Mouse (Mus musculus) heart, postnatal 0 days (tissue): Measurements from ENCODE around the gene Trp53. TPM values are rescaled to one million over a fixed set of nuclear protein-coding genes. Genes with fewer than 3 reads are reported as not detected.

Experiments used
- ATAC-seq: fragments of 200-750 bp; cut with Nextera tagmentation; 2 replicates; pipeline ENCODE4 v1.8.0; 2017; ENCODE audit warnings: low read depth, moderate number of reproducible peaks, moderate library complexity; ENCODE audit not compliant: insufficient read depth
- DNase-seq: peaks from one replicate; pipeline ENCODE4 v3.0.0-alpha.2; 2016; ENCODE audit warnings: low spot score
- H3K27ac ChIP-seq: fragments of 300-500 bp; sonication (generic); 2 replicates; pipeline ENCODE4 v1.5.1; 2014; ENCODE audit warnings: low read depth, mild to moderate bottlenecking
- H3K27me3 ChIP-seq: fragments of 300-500 bp; sonication (generic); 2 replicates; pipeline ENCODE4 v1.6.1; 2014; ENCODE audit warnings: low read length, mixed read lengths; ENCODE audit not compliant: control insufficient read depth, insufficient read depth
- H3K36me3 ChIP-seq: fragments of 300-500 bp; sonication (generic); replicated peaks from 2 replicates; pipeline ENCODE4 v1.6.1; 2014; ENCODE audit warnings: low read length, mixed read lengths; ENCODE audit not compliant: control insufficient read depth, insufficient read depth
- H3K4me1 ChIP-seq: fragments of 300-500 bp; sonication (generic); 2 replicates; pipeline ENCODE4 v1.6.1; 2014; ENCODE audit warnings: antibody characterized with exemption; ENCODE audit not compliant: control insufficient read depth, insufficient read depth
- H3K4me2 ChIP-seq: fragments of 300-500 bp; sonication (generic); 2 replicates; pipeline ENCODE4 v1.6.1; 2014; ENCODE audit warnings: low read depth, mild to moderate bottlenecking, low read length, moderate library complexity
- H3K4me3 ChIP-seq: fragments of 300-500 bp; sonication (generic); 2 replicates; pipeline ENCODE4 v1.5.1; 2014; ENCODE audit warnings: low read depth, low read length
- H3K9ac ChIP-seq: fragments of 300-500 bp; sonication (generic); replicated peaks from 2 replicates; pipeline ENCODE4 v1.6.1; 2014; ENCODE audit warnings: low read depth, low read length, mixed read lengths
- H3K9me3 ChIP-seq: fragments of 300-500 bp; sonication (generic); replicated peaks from 2 replicates; pipeline ENCODE4 v1.6.1; 2016; ENCODE audit warnings: low read length; ENCODE audit not compliant: control insufficient read depth
- CTCF ChIP-seq: IDR thresholded peaks from 2 replicates; pipeline ENCODE4 v1.5.1; 2016; ENCODE audit warnings: antibody characterized with exemption, control low read depth, low read depth
- EP300 ChIP-seq: IDR thresholded peaks from 2 replicates; pipeline ENCODE4 v1.6.1; 2016; ENCODE audit warnings: antibody characterized with exemption, low read depth
- WGBS: fragments of 180-500 bp; shearing (Covaris S2); extraction: QIAGEN DNeasy Blood & Tissue Kit; methylation state at CpG from one replicate; pipeline ENCODE4 v1.1.7; 2014; 5-methylcytosine and 5-hydroxymethylcytosine counted together
- polyA plus RNA-seq: library from polyadenylated mRNA; unstranded; fragments of >200 nt; fragmentation: Nextera tagmentation; extraction: Ambion mirVana; gene quantifications from 2 replicates; pipeline ENCODE4 v1.2.1, GENCODE M21; 2015
- total RNA-seq: library from RNA; depleted of rRNA; stranded (reverse); fragments of >200 nt; gene quantifications from 2 replicates; pipeline ENCODE4 v1.2.3, GENCODE M21; 2014; ENCODE audit warnings: low replicate concordance

Gene Trp53
- total and polyA plus RNA-seq, 2 experiments from 2014 or later, result 31.5 to 33.6 TPM

- peaks cover 20% of the 10 kb centered on the region; the same call in 1 of the 2 replicates for H3K4me1 ChIP-seq
- ATAC-seq (peak; percentile 87), DNase-seq (peak; percentile 98)
- no peaks in the 10 kb centered on the region for H3K27me3 ChIP-seq
- TF ChIP-seq CTCF, result peak; percentile 100
- peak; percentile 84 for TF ChIP-seq EP300
- H3K4me2 ChIP-seq, result peak overlapping the region; percentile 98
- no peaks in the 10 kb centered on the region for H3K9me3 ChIP-seq
- under 1% methylated on average over 39 of the region's 39 CpGs for WGBS
- peak overlapping the region; percentile 72 for H3K4me3 ChIP-seq
- peak overlapping the region; percentile 77 for H3K9ac ChIP-seq
- H3K27ac ChIP-seq, result peak overlapping the region; percentile 98
- no peaks in the 10 kb centered on the region; the same call in none of the 2 replicates for H3K36me3 ChIP-seq
Measured at GRCm38 (mm10) chr11:69579128-69580017, 786 bp upstream of the Trp53 start.

DNA sequence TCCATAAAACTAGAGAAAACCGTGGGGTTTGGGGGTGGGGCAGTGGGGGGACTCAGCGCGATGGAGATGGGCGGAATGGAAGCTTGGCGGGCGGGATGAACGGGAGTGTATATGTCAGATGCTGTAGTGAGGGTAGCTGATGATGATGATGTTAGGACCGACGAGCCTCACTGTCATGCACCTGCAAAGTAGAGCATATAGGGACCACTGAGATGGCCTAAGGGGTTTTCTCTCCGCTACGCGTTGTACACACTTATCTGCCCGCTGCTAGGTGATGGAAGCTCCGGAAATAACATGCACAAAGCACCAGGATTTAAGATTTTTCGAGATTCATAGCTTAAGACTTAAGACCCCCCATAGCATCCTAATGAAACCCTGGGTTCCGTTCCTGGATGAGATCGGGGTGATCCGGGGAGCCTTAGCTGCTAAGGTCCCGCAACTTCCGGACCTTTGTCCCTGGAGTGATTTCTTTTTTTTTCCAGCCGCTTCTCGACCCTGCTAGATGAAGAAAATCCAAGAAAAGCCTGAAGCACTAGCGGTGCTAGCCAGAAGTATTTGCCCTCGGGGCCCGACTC, 500 bp downstream of the Trp53 start:
- WGBS, result under 1% methylated on average over 25 of the region's 25 CpGs
- Histone ChIP-seq H3K4me3 (peak overlapping the region; percentile 72), H3K9me3 (no peaks in the 10 kb centered on the region), H3K4me1 (peaks cover 20% of the 10 kb centered on the region; the same call in 1 of the 2 replicates), H3K36me3 (no peaks in the 10 kb centered on the region; the same call in none of the 2 replicates), H3K4me2 (peak overlapping the region; percentile 98), H3K9ac (peak overlapping the region; percentile 77), H3K27me3 (no peaks in the 10 kb centered on the region), H3K27ac (peak overlapping the region; percentile 98)
- DNase-seq, result peak; percentile 8
- no peak for ATAC-seq
- TF ChIP-seq CTCF (no peak), EP300 (no peak)

GRCm38 (mm10) chr11:69581147-69581688, 1.1 kb downstream of the Trp53 start:
- H3K9me3 ChIP-seq, result no peaks in the 10 kb centered on the region
- H3K4me3 ChIP-seq, result peak overlapping the region; percentile 72
- TF ChIP-seq EP300 (peak; percentile 63; the same call in 1 of the 2 replicates), CTCF (no peak)
- WGBS, result under 1% methylated on average over 36 of the region's 36 CpGs
- peak overlapping the region; percentile 77 for H3K9ac ChIP-seq
- peak overlapping the region; percentile 98 for H3K4me2 ChIP-seq
- H3K27me3 ChIP-seq, result no peaks in the 10 kb centered on the region
- peaks cover 20% of the 10 kb centered on the region; the same call in 1 of the 2 replicates for H3K4me1 ChIP-seq
- ATAC-seq (peak; percentile 84), DNase-seq (peak; percentile 96)
- peak overlapping the region; percentile 98 for H3K27ac ChIP-seq
- no peaks in the 10 kb centered on the region; the same call in none of the 2 replicates for H3K36me3 ChIP-seq

- Histone ChIP-seq H3K9ac (peak overlapping the region; percentile 77), H3K36me3 (no peaks in the 10 kb centered on the region; the same call in none of the 2 replicates), H3K9me3 (no peaks in the 10 kb centered on the region), H3K27ac (peak overlapping the region; percentile 98), H3K4me1 (peaks cover 20% of the 10 kb centered on the region; the same call in 1 of the 2 replicates), H3K4me3 (peak overlapping the region; percentile 72), H3K27me3 (no peaks in the 10 kb centered on the region), H3K4me2 (peak overlapping the region; percentile 98)
- ATAC-seq (no peak), DNase-seq (no peak)
- WGBS, result 0% methylated on average over 8 of the region's 8 CpGs
- TF ChIP-seq EP300, result no peak
- no peak for TF ChIP-seq CTCF
Measured at GRCm38 (mm10) chr11:69581814-69582213, 1.7 kb downstream of the Trp53 start.

GRCm38 (mm10) chr11:69582230-69582805, 2.2 kb downstream of the Trp53 start:
- Histone ChIP-seq H3K9ac (peak overlapping the region; percentile 77), H3K4me3 (peak overlapping the region; percentile 72), H3K4me2 (peak overlapping the region; percentile 98), H3K27ac (no peak overlapping the region), H3K4me1 (peaks cover 20% of the 10 kb centered on the region; the same call in 1 of the 2 replicates), H3K27me3 (no peaks in the 10 kb centered on the region), H3K9me3 (no peaks in the 10 kb centered on the region), H3K36me3 (peaks cover 3% of the 10 kb centered on the region)
- ATAC-seq (no peak), DNase-seq (no peak)
- TF ChIP-seq CTCF (no peak), EP300 (no peak)
- 49% methylated on average over 9 of the region's 9 CpGs for WGBS
